Mouse (Mus musculus): Measurements from ENCODE around the gene Cxcl14.

Gene Cxcl14

GRCm38 (mm10) chr13:56251176-56251923 is 45.0 kb downstream of the Cxcl14 start:
- Histone ChIP-seq H3K36me3 (ENCODE audit: control insufficient read depth, insufficient read depth, low read length, poor library complexity, severe bottlenecking) (no peaks in the 10 kb centered on the region), H3K27me3 (ENCODE audit: control insufficient read depth, insufficient read depth, low read length, poor library complexity, severe bottlenecking) (peaks cover 2% of the 10 kb centered on the region; the same call in 1 of the 2 replicates)
- no peak for DNase-seq (ENCODE audit: low read depth, low spot score)

DNA sequence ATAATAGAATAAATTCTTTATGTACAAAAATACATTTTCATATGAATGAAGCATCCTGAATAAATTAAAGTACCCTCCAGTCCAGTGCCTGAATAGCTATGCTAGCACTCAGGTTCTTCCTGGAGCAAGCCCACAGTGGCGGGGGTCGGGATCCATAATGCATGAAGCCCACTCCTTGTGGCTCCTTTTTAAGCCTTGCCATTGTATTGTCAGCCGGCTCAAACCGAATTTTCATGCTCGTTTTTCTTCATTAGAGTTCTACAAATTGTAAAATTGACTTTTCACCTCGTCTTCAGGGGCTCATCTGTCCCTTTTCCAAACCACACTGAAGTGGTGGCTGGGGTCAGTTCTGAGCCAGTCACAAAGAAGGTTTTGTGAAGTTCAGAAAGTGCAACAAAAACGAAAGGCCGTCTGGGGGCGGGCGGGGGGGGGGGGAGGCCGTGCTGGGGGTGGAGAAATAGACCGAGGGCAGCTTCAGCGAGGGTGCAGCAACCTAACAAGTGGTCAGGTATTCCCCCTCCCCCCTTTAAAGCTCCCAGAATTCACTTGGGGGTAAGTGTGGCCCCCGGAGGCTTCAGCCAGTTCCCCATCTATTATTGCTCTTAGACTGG is 45.7 kb downstream of the Cxcl14 start:
- no peaks in the 10 kb centered on the region for H3K36me3 ChIP-seq (ENCODE audit: control insufficient read depth, insufficient read depth, low read length, poor library complexity, severe bottlenecking)
- H3K27me3 ChIP-seq (ENCODE audit: control insufficient read depth, insufficient read depth, low read length, poor library complexity, severe bottlenecking), result peaks cover 2% of the 10 kb centered on the region; the same call in 1 of the 2 replicates
- no peak for DNase-seq (ENCODE audit: low read depth, low spot score)

DNA sequence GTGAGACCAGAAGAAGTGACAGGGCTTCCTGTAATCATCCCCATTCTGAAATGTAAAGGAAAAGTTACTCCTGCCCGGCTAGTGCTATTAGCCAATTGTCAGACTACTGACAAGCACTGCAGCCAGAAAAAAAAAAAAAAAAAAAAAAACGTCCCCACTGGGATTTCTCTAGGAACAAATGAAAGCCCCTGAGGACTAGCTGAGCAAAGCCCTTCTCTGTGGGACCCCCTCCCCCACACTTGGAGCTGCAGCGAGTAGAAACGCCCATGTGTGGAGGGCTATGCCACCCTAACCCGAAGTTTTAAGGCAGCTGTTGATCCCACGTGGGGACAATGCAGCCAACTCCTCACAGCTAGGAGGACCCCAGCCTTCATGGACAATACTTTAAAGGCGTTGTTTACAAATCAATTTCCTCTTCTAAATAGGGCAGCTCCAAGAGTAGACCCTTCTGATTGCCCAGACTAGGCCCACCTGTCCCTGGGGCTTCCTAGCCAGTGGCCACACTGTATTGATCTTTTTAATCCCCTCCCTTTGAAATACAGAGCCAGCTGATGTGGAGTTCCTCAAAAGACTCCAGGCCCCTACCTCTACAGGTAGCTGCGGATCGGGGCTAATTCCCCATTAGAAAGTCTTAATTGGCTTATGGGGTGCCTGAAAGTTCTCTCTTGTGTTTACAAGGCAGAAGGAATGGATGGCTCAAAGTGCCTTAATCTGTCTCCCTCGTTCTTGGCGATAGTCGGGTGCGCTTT is 46.6 kb downstream of the Cxcl14 start:
- Histone ChIP-seq H3K27me3 (ENCODE audit: control insufficient read depth, insufficient read depth, low read length, poor library complexity, severe bottlenecking) (peaks cover 2% of the 10 kb centered on the region; the same call in 1 of the 2 replicates), H3K36me3 (ENCODE audit: control insufficient read depth, insufficient read depth, low read length, poor library complexity, severe bottlenecking) (no peaks in the 10 kb centered on the region)
- DNase-seq (ENCODE audit: low read depth, low spot score), result no peak

DNA sequence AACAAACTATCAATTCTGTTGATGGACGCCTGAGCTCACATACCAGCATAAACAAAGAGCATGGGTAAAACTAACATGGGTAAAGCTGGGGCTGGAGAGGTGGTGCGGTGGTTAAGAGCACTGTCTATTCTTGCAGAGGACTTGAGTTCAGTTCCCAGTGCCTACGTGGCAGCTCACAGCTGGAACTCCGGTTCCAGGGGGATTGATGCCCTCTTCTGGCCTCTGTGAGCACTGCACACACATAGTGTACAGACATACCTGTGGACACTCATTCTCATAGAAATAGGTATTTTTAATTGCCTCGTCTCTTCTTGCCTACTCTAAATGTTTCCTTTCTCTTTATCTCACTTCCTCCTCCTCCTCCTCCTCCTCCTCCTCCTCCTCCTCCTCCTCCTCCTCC is 53.2 kb downstream of the Cxcl14 start:
- H3K27me3 ChIP-seq (ENCODE audit: control insufficient read depth, insufficient read depth, low read length, poor library complexity, severe bottlenecking), result no peaks in the 10 kb centered on the region
- no peaks in the 10 kb centered on the region for H3K36me3 ChIP-seq (ENCODE audit: control insufficient read depth, insufficient read depth, low read length, poor library complexity, severe bottlenecking)
- DNase-seq (ENCODE audit: low read depth, low spot score), result no peak

- no peaks in the 10 kb centered on the region; the same call in 1 of the 2 replicates for H3K27me3 ChIP-seq (ENCODE audit: control insufficient read depth, insufficient read depth, low read length, poor library complexity, severe bottlenecking)
- no peaks in the 10 kb centered on the region for H3K36me3 ChIP-seq (ENCODE audit: control insufficient read depth, insufficient read depth, low read length, poor library complexity, severe bottlenecking)
- no peak for DNase-seq (ENCODE audit: low read depth, low spot score)
These were observed 56.2 kb downstream of the Cxcl14 start for GRCm38 (mm10) chr13:56240012-56240770.
